Mouse (Mus musculus): ENCODE results near the gene Sgip1. TPM values are rescaled to one million over a fixed set of nuclear protein-coding genes. Genes with fewer than 3 reads are reported as not detected.

The Sgip1 gene
- polyA plus RNA-seq, 1 experiment = 71.8 TPM

- WGBS = 41% methylated on average over 4 of the region's 4 CpGs
- Histone ChIP-seq H3K27ac (ENCODE audit: insufficient read depth, low read length) (no peak overlapping the region), H3K4me3 (replicated peaks; ENCODE audit: insufficient read depth, low read depth, low read length) (no peak overlapping the region), H3K4me1 (ENCODE audit: control insufficient read depth, insufficient read depth, low read length) (peaks cover 11% of the 10 kb centered on the region), H3K27me3 (ENCODE audit: control insufficient read depth, insufficient read depth, low read length) (no peaks in the 10 kb centered on the region)
- DNase-seq = no peak
- TF ChIP-seq CTCF (IDR thresholded peaks at IDR 0.05; ENCODE audit: borderline replicate concordance, insufficient read depth, low read depth, low read length) (no peak), POLR2A (IDR thresholded peaks at IDR 0.05; ENCODE audit: borderline replicate concordance, insufficient read depth, low read length) (no peak)
Measured at GRCm38 (mm10) chr4:102809296-102809695, 68.2 kb downstream of the Sgip1 start.

- TF ChIP-seq POLR2A (IDR thresholded peaks at IDR 0.05; ENCODE audit: borderline replicate concordance, insufficient read depth, low read length) (no peak), CTCF (IDR thresholded peaks at IDR 0.05; ENCODE audit: borderline replicate concordance, insufficient read depth, low read depth, low read length) (no peak)
- no peak for DNase-seq
- WGBS = 91% methylated on average over 1 of the region's 1 CpGs
- no peaks in the 10 kb centered on the region for H3K27me3 ChIP-seq (ENCODE audit: control insufficient read depth, insufficient read depth, low read length)
- no peak overlapping the region for H3K27ac ChIP-seq (ENCODE audit: insufficient read depth, low read length)
- H3K4me1 ChIP-seq (ENCODE audit: control insufficient read depth, insufficient read depth, low read length) = peaks cover 7% of the 10 kb centered on the region
- no peak overlapping the region for H3K4me3 ChIP-seq (replicated peaks; ENCODE audit: insufficient read depth, low read depth, low read length)
Measured at GRCm38 (mm10) chr4:102810277-102810676, 69.2 kb downstream of the Sgip1 start.

GRCm38 (mm10) chr4:102811007-102811805, 70.1 kb downstream of the Sgip1 start:
- no peaks in the 10 kb centered on the region for H3K27me3 ChIP-seq (ENCODE audit: control insufficient read depth, insufficient read depth, low read length)
- no peak overlapping the region for H3K27ac ChIP-seq (ENCODE audit: insufficient read depth, low read length)
- no peak for DNase-seq
- 55% methylated on average over 9 of the region's 9 CpGs for WGBS
- peaks cover 7% of the 10 kb centered on the region for H3K4me1 ChIP-seq (ENCODE audit: control insufficient read depth, insufficient read depth, low read length)
- H3K4me3 ChIP-seq (replicated peaks; ENCODE audit: insufficient read depth, low read depth, low read length) = no peak overlapping the region
- no peak for TF ChIP-seq CTCF (IDR thresholded peaks at IDR 0.05; ENCODE audit: borderline replicate concordance, insufficient read depth, low read depth, low read length)
- TF ChIP-seq POLR2A (IDR thresholded peaks at IDR 0.05; ENCODE audit: borderline replicate concordance, insufficient read depth, low read length) = no peak

- Histone ChIP-seq H3K27ac (ENCODE audit: insufficient read depth, low read length) (no peak overlapping the region), H3K4me3 (replicated peaks; ENCODE audit: insufficient read depth, low read depth, low read length) (no peak overlapping the region), H3K27me3 (ENCODE audit: control insufficient read depth, insufficient read depth, low read length) (no peaks in the 10 kb centered on the region), H3K4me1 (ENCODE audit: control insufficient read depth, insufficient read depth, low read length) (peaks cover 4% of the 10 kb centered on the region)
- 83% methylated on average over 8 of the region's 8 CpGs for WGBS
- no peak for DNase-seq
- TF ChIP-seq POLR2A (IDR thresholded peaks at IDR 0.05; ENCODE audit: borderline replicate concordance, insufficient read depth, low read length) = no peak
- no peak for TF ChIP-seq CTCF (IDR thresholded peaks at IDR 0.05; ENCODE audit: borderline replicate concordance, insufficient read depth, low read depth, low read length)
Measured at GRCm38 (mm10) chr4:102813346-102813745, 72.2 kb downstream of the Sgip1 start.

- 75% methylated on average over 4 of the region's 4 CpGs for WGBS
- Histone ChIP-seq H3K27ac (ENCODE audit: insufficient read depth, low read length) (no peak overlapping the region), H3K4me3 (replicated peaks; ENCODE audit: insufficient read depth, low read depth, low read length) (no peak overlapping the region), H3K4me1 (ENCODE audit: control insufficient read depth, insufficient read depth, low read length) (peaks cover 11% of the 10 kb centered on the region), H3K27me3 (ENCODE audit: control insufficient read depth, insufficient read depth, low read length) (no peaks in the 10 kb centered on the region)
- DNase-seq = no peak
- TF ChIP-seq CTCF (IDR thresholded peaks at IDR 0.05; ENCODE audit: borderline replicate concordance, insufficient read depth, low read depth, low read length) (no peak), POLR2A (IDR thresholded peaks at IDR 0.05; ENCODE audit: borderline replicate concordance, insufficient read depth, low read length) (no peak)
Measured at GRCm38 (mm10) chr4:102821786-102822185, 80.7 kb downstream of the Sgip1 start.

GRCm38 (mm10) chr4:102824494-102824893, 83.4 kb downstream of the Sgip1 start:
- H3K4me3 ChIP-seq (replicated peaks; ENCODE audit: insufficient read depth, low read depth, low read length) = no peak overlapping the region
- H3K4me1 ChIP-seq (ENCODE audit: control insufficient read depth, insufficient read depth, low read length) = peaks cover 11% of the 10 kb centered on the region
- WGBS = 81% methylated on average over 2 of the region's 2 CpGs
- DNase-seq = no peak
- no peak overlapping the region for H3K27ac ChIP-seq (ENCODE audit: insufficient read depth, low read length)
- H3K27me3 ChIP-seq (ENCODE audit: control insufficient read depth, insufficient read depth, low read length) = no peaks in the 10 kb centered on the region
- TF ChIP-seq CTCF (IDR thresholded peaks at IDR 0.05; ENCODE audit: borderline replicate concordance, insufficient read depth, low read depth, low read length) = no peak
- TF ChIP-seq POLR2A (IDR thresholded peaks at IDR 0.05; ENCODE audit: borderline replicate concordance, insufficient read depth, low read length) = no peak

- 68% methylated on average over 2 of the region's 2 CpGs for WGBS
- DNase-seq = no peak
- H3K27ac ChIP-seq (ENCODE audit: insufficient read depth, low read length) = 0 out of 2 replicates have a peak overlapping the region, but pooled peaks have one; percentile 31
- no peak overlapping the region for H3K4me3 ChIP-seq (replicated peaks; ENCODE audit: insufficient read depth, low read depth, low read length)
- H3K4me1 ChIP-seq (ENCODE audit: control insufficient read depth, insufficient read depth, low read length) = peaks cover 11% of the 10 kb centered on the region
- no peaks in the 10 kb centered on the region for H3K27me3 ChIP-seq (ENCODE audit: control insufficient read depth, insufficient read depth, low read length)
- no peak for TF ChIP-seq POLR2A (IDR thresholded peaks at IDR 0.05; ENCODE audit: borderline replicate concordance, insufficient read depth, low read length)
Measured at GRCm38 (mm10) chr4:102826159-102826558, 85.1 kb downstream of the Sgip1 start.

- no peak for DNase-seq
- WGBS = 91% methylated on average over 2 of the region's 2 CpGs
- TF ChIP-seq CTCF (IDR thresholded peaks at IDR 0.05; ENCODE audit: borderline replicate concordance, insufficient read depth, low read depth, low read length) (no peak), POLR2A (IDR thresholded peaks at IDR 0.05; ENCODE audit: borderline replicate concordance, insufficient read depth, low read length) (no peak)
- Histone ChIP-seq H3K4me3 (replicated peaks; ENCODE audit: insufficient read depth, low read depth, low read length) (no peak overlapping the region), H3K27me3 (ENCODE audit: control insufficient read depth, insufficient read depth, low read length) (no peaks in the 10 kb centered on the region), H3K27ac (ENCODE audit: insufficient read depth, low read length) (no peak overlapping the region), H3K4me1 (ENCODE audit: control insufficient read depth, insufficient read depth, low read length) (peaks cover 13% of the 10 kb centered on the region)
Measured at GRCm38 (mm10) chr4:102828518-102828917, 87.4 kb downstream of the Sgip1 start.
